Mouse (Mus musculus): ENCODE results near the gene Tm9sf1. TPM values are rescaled to one million over a fixed set of nuclear protein-coding genes. Genes with fewer than 3 reads are reported as not detected.

The Tm9sf1 gene
- total and polyA plus RNA-seq, 2 experiments from 2014 or later = 55.3 to 59.7 TPM

- peaks cover 61% of the 10 kb centered on the region for H3K36me3 ChIP-seq (ENCODE audit: insufficient read depth, low read length)
- H3K9me3 ChIP-seq (ENCODE audit: low read length) = no peaks in the 10 kb centered on the region
- peak overlapping the region; percentile 50 for H3K4me2 ChIP-seq (ENCODE audit: low read depth, low read length)
- H3K9ac ChIP-seq (replicated peaks; ENCODE audit: low read length) = peak overlapping the region; percentile 33; the same call in 1 of the 2 replicates
- DNase-seq (ENCODE audit: low spot score) (peak; percentile 93), ATAC-seq (peak; percentile 93)
- H3K27me3 ChIP-seq (ENCODE audit: insufficient read depth, low read length) = no peaks in the 10 kb centered on the region
- 23% methylated on average over 19 of the region's 19 CpGs for WGBS
- H3K27ac ChIP-seq = peak overlapping the region; percentile 62
- peak; percentile 94 for TF ChIP-seq CTCF (IDR thresholded peaks at IDR 0.05; ENCODE audit: low read depth)
- H3K4me3 ChIP-seq (ENCODE audit: low read length) = peak overlapping the region; percentile 29
- H3K4me1 ChIP-seq (ENCODE audit: insufficient read depth, low read length) = no peaks in the 10 kb centered on the region
Measured at GRCm38 (mm10) chr14:55603633-55604576, 39.7 kb downstream of the Tm9sf1 start.

GRCm38 (mm10) chr14:55603271-55603632, 40.4 kb downstream of the Tm9sf1 start, which contains the start of gene Irf9:
Gene Irf9 (plus strand): TSS chr14:55603571.
- 88% methylated on average over 7 of the region's 7 CpGs for WGBS
- peaks cover 61% of the 10 kb centered on the region for H3K36me3 ChIP-seq (ENCODE audit: insufficient read depth, low read length)
- no peaks in the 10 kb centered on the region for H3K27me3 ChIP-seq (ENCODE audit: insufficient read depth, low read length)
- TF ChIP-seq CTCF (IDR thresholded peaks at IDR 0.05; ENCODE audit: low read depth) = no peak
- ATAC-seq (no peak), DNase-seq (ENCODE audit: low spot score) (no peak)
- H3K27ac ChIP-seq = peak within 1 kb of the TSS; percentile 62
- no peaks in the 10 kb centered on the region for H3K4me1 ChIP-seq (ENCODE audit: insufficient read depth, low read length)
- peak within 1 kb of the TSS; percentile 50 for H3K4me2 ChIP-seq (ENCODE audit: low read depth, low read length)
- H3K9ac ChIP-seq (replicated peaks; ENCODE audit: low read length) = peak within 1 kb of the TSS; percentile 33; the same call in 1 of the 2 replicates
- peak within 1 kb of the TSS; percentile 29 for H3K4me3 ChIP-seq (ENCODE audit: low read length)
- no peaks in the 10 kb centered on the region for H3K9me3 ChIP-seq (ENCODE audit: low read length)

GRCm38 (mm10) chr14:55598521-55599390, 44.9 kb downstream of the Tm9sf1 start:
- WGBS = 94% methylated on average over 21 of the region's 21 CpGs
- H3K4me2 ChIP-seq (ENCODE audit: low read depth, low read length) = no peak overlapping the region
- no peak overlapping the region for H3K27ac ChIP-seq
- no peak for TF ChIP-seq CTCF (IDR thresholded peaks at IDR 0.05; ENCODE audit: low read depth)
- no peak overlapping the region for H3K4me3 ChIP-seq (ENCODE audit: low read length)
- no peak for DNase-seq (ENCODE audit: low spot score)
- H3K9me3 ChIP-seq (ENCODE audit: low read length) = no peaks in the 10 kb centered on the region
- peaks cover 75% of the 10 kb centered on the region for H3K36me3 ChIP-seq (ENCODE audit: insufficient read depth, low read length)
- no peak overlapping the region for H3K9ac ChIP-seq (replicated peaks; ENCODE audit: low read length)
- no peaks in the 10 kb centered on the region for H3K27me3 ChIP-seq (ENCODE audit: insufficient read depth, low read length)
- ATAC-seq = no peak
- no peaks in the 10 kb centered on the region for H3K4me1 ChIP-seq (ENCODE audit: insufficient read depth, low read length)

GRCm38 (mm10) chr14:55596036-55596690, 47.4 kb downstream of the Tm9sf1 start:
- ATAC-seq (no peak), DNase-seq (ENCODE audit: low spot score) (peak; percentile 48)
- Histone ChIP-seq H3K9me3 (ENCODE audit: low read length) (no peaks in the 10 kb centered on the region), H3K4me2 (ENCODE audit: low read depth, low read length) (no peak overlapping the region), H3K27me3 (ENCODE audit: insufficient read depth, low read length) (no peaks in the 10 kb centered on the region), H3K27ac (no peak overlapping the region), H3K4me1 (ENCODE audit: insufficient read depth, low read length) (peaks cover 16% of the 10 kb centered on the region), H3K36me3 (ENCODE audit: insufficient read depth, low read length) (peaks cover 57% of the 10 kb centered on the region), H3K9ac (replicated peaks; ENCODE audit: low read length) (no peak overlapping the region), H3K4me3 (ENCODE audit: low read length) (no peak overlapping the region)
- no peak for TF ChIP-seq CTCF (IDR thresholded peaks at IDR 0.05; ENCODE audit: low read depth)
- WGBS = 63% methylated on average over 13 of the region's 13 CpGs

GRCm38 (mm10) chr14:55592226-55592625, 51.4 kb downstream of the Tm9sf1 start:
- peak overlapping the region; percentile 96 for H3K27ac ChIP-seq
- peak overlapping the region; percentile 72 for H3K9ac ChIP-seq (replicated peaks; ENCODE audit: low read length)
- peaks cover 20% of the 10 kb centered on the region for H3K4me1 ChIP-seq (ENCODE audit: insufficient read depth, low read length)
- no peaks in the 10 kb centered on the region for H3K9me3 ChIP-seq (ENCODE audit: low read length)
- TF ChIP-seq CTCF (IDR thresholded peaks at IDR 0.05; ENCODE audit: low read depth) = no peak
- no peaks in the 10 kb centered on the region for H3K27me3 ChIP-seq (ENCODE audit: insufficient read depth, low read length)
- H3K4me3 ChIP-seq (ENCODE audit: low read length) = peak overlapping the region; percentile 79
- DNase-seq (ENCODE audit: low spot score) (no peak), ATAC-seq (no peak)
- peaks cover 30% of the 10 kb centered on the region for H3K36me3 ChIP-seq (ENCODE audit: insufficient read depth, low read length)
- 7% methylated on average over 16 of the region's 16 CpGs for WGBS
- peak overlapping the region; percentile 90 for H3K4me2 ChIP-seq (ENCODE audit: low read depth, low read length)

GRCm38 (mm10) chr14:55591331-55591891, 52.2 kb downstream of the Tm9sf1 start, which contains the start of gene Rnf31:
Gene Rnf31 (plus strand): TSS chr14:55591708.
- ATAC-seq = peak; percentile 89
- 0% methylated on average over 33 of the region's 33 CpGs for WGBS
- peak within 1 kb of the TSS; percentile 96 for H3K27ac ChIP-seq

More at GRCm38 (mm10) chr14:55591331-55591891, 52.2 kb downstream of the Tm9sf1 start, which contains the start of gene Rnf31:
- 0 out of 2 replicates have a peak, but pooled peaks have one; percentile 1 for TF ChIP-seq CTCF (IDR thresholded peaks at IDR 0.05; ENCODE audit: low read depth)
- peak within 1 kb of the TSS; percentile 90 for H3K4me2 ChIP-seq (ENCODE audit: low read depth, low read length)
- peak; percentile 94 for DNase-seq (ENCODE audit: low spot score)
- no peaks in the 10 kb centered on the region for H3K27me3 ChIP-seq (ENCODE audit: insufficient read depth, low read length)
- H3K4me3 ChIP-seq (ENCODE audit: low read length) = peak within 1 kb of the TSS; percentile 79
- peak within 1 kb of the TSS; percentile 72 for H3K9ac ChIP-seq (replicated peaks; ENCODE audit: low read length)
- peaks cover 23% of the 10 kb centered on the region for H3K36me3 ChIP-seq (ENCODE audit: insufficient read depth, low read length)
- H3K9me3 ChIP-seq (ENCODE audit: low read length) = no peaks in the 10 kb centered on the region
- peaks cover 20% of the 10 kb centered on the region for H3K4me1 ChIP-seq (ENCODE audit: insufficient read depth, low read length)
